Mouse (Mus musculus) forebrain, embryonic 16.5 days (tissue): ENCODE data around the gene Atp1b2. TPM values are rescaled to one million over a fixed set of nuclear protein-coding genes. Genes with fewer than 3 reads are reported as not detected.

Experiments used
- ATAC-seq: fragments of 200-750 bp; cut with Nextera tagmentation; 2 replicates; pipeline ENCODE4 v1.8.0; 2017; ENCODE audit warnings: mild to moderate bottlenecking, moderate library complexity
- H3K27ac ChIP-seq: fragments of 300-500 bp; sonication (generic); 2 replicates; pipeline ENCODE4 v1.5.1; 2014; ENCODE audit warnings: low read length, control low read depth
- H3K27me3 ChIP-seq: fragments of 300-500 bp; sonication (generic); replicated peaks from 2 replicates; pipeline ENCODE4 v1.6.1; 2014; ENCODE audit warnings: low read length; ENCODE audit not compliant: control insufficient read depth, insufficient read depth
- H3K36me3 ChIP-seq: fragments of 300-500 bp; sonication (generic); 2 replicates; pipeline ENCODE4 v1.6.1; 2014; ENCODE audit not compliant: control insufficient read depth, insufficient read depth
- H3K4me1 ChIP-seq: fragments of 300-500 bp; sonication (generic); replicated peaks from 2 replicates; pipeline ENCODE4 v1.6.1; 2014; ENCODE audit warnings: low read length; ENCODE audit not compliant: control insufficient read depth, insufficient read depth
- H3K4me2 ChIP-seq: fragments of 300-500 bp; sonication (generic); 2 replicates; pipeline ENCODE4 v1.6.1; 2014; ENCODE audit warnings: mild to moderate bottlenecking, low read length, control low read depth
- H3K4me3 ChIP-seq: fragments of 300-500 bp; sonication (generic); replicated peaks from 2 replicates; pipeline ENCODE4 v1.5.1; 2014; ENCODE audit warnings: mild to moderate bottlenecking, low read length, control low read depth
- H3K9ac ChIP-seq: fragments of 300-500 bp; sonication (generic); replicated peaks from 2 replicates; pipeline ENCODE4 v1.6.1; 2014; ENCODE audit warnings: low read depth, low read length, control low read depth
- H3K9me3 ChIP-seq: fragments of 300-500 bp; sonication (generic); 2 replicates; pipeline ENCODE4 v1.6.1; 2016; ENCODE audit warnings: low read length; ENCODE audit not compliant: control insufficient read depth
- WGBS: fragments of 180-500 bp; shearing (Covaris S2); extraction: QIAGEN DNeasy Blood & Tissue Kit; methylation state at CpG from one replicate; pipeline ENCODE4 v1.1.7; 2014; 5-methylcytosine and 5-hydroxymethylcytosine counted together
- microRNA counts: library from miRNA; unstranded; fragments of <30 nt; microRNA quantifications from one replicate; lab custom pipeline; 2016
- microRNA-seq: library from miRNA; unstranded; fragments of <30 nt; microRNA quantifications from one replicate; pipeline ENCODE4, GENCODE M21; 2017
- polyA plus RNA-seq: library from polyadenylated mRNA; unstranded; fragments of >200 nt; fragmentation: Nextera tagmentation; extraction: Ambion mirVana; gene quantifications from 2 replicates; pipeline ENCODE4 v1.2.1, GENCODE M21; 2015

Atp1b2 gene
- polyA plus RNA-seq, 1 experiment from 2014 or later = 33.8 TPM

- Histone ChIP-seq H3K27ac (peak overlapping the region; percentile 56), H3K9me3 (no peaks in the 10 kb centered on the region), H3K27me3 (no peaks in the 10 kb centered on the region), H3K9ac (peak overlapping the region; percentile 54), H3K4me2 (peak overlapping the region; percentile 93), H3K4me1 (peaks cover 73% of the 10 kb centered on the region), H3K4me3 (peak overlapping the region; percentile 78), H3K36me3 (0 out of 2 replicates have a peak, but pooled peaks cover 3% of the 10 kb centered on the region)
- WGBS = 11% methylated on average over 14 of the region's 14 CpGs
- ATAC-seq = no peak
Measured at GRCm38 (mm10) chr11:69557381-69557958, 48.3 kb downstream of the Atp1b2 start.

DNA sequence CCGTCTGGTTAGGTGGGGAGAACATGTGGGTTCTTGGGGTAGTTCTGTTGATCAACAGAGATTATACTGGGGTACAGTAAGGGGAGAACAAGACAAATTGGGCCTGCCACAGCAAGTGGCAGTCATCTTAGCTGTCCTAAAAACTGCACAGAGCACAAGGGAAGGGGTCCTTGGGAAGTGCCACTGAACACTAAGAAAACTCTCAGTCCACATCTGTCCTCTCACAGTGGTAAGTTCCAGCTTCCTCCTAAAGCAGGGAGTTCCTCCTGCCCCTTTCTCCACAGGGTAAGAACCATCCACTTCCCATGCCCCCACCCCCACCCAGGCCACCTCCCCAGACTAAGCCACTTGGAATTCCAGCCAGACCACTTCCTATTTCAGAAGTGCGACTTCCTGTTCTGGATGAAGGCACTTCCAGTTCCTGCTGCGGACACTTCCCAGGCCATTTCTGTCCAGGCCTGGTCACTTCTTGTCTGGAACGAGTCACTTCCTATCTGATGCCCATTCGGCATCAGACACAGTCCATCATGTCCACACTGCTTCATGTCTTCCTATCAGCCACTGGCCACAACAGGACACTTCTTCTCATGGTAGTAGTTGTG, 51.1 kb downstream of the Atp1b2 start:
- Histone ChIP-seq H3K4me3 (no peak overlapping the region), H3K27me3 (no peaks in the 10 kb centered on the region), H3K4me1 (peaks cover 62% of the 10 kb centered on the region), H3K36me3 (0 out of 2 replicates have a peak, but pooled peaks cover 3% of the 10 kb centered on the region), H3K27ac (no peak overlapping the region), H3K9me3 (no peaks in the 10 kb centered on the region), H3K4me2 (no peak overlapping the region), H3K9ac (no peak overlapping the region)
- no peak for ATAC-seq
- WGBS = 87% methylated on average over 5 of the region's 5 CpGs

DNA sequence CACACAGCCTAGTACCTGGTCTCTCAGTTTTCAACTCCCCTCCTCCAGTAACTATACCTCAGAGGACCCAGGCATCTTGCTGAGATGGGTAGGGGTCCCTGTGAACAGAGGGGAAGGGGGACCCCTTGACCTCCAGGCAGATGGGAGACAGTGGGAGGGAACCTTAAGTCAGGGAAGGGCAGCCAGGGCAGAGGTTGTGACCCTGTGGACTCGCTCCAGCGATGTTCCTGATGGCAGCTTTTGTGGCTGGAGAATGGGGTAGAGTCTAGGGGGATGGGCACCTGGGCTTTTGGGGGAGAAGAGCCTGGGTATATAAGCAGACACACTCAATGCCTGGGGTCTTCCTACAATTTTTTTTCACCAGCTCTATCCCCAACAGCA, 52.4 kb downstream of the Atp1b2 start:
- Histone ChIP-seq H3K27me3 (no peaks in the 10 kb centered on the region), H3K27ac (peak overlapping the region; percentile 91), H3K9ac (peak overlapping the region; percentile 49), H3K9me3 (no peaks in the 10 kb centered on the region), H3K4me3 (peak overlapping the region; percentile 16), H3K36me3 (0 out of 2 replicates have a peak, but pooled peaks cover 3% of the 10 kb centered on the region), H3K4me1 (peaks cover 63% of the 10 kb centered on the region), H3K4me2 (peak overlapping the region; percentile 37)
- ATAC-seq = peak; percentile 4; the same call in 1 of the 2 replicates
- 14% methylated on average over 2 of the region's 2 CpGs for WGBS

GRCm38 (mm10) chr11:69552622-69553340, 53.0 kb downstream of the Atp1b2 start:
- peak overlapping the region; percentile 16 for H3K4me3 ChIP-seq
- H3K4me1 ChIP-seq = peaks cover 63% of the 10 kb centered on the region
- peak overlapping the region; percentile 91 for H3K27ac ChIP-seq
- H3K9ac ChIP-seq = peak overlapping the region; percentile 49
- no peaks in the 10 kb centered on the region for H3K9me3 ChIP-seq
- peak overlapping the region; percentile 37 for H3K4me2 ChIP-seq
- 7% methylated on average over 14 of the region's 14 CpGs for WGBS
- H3K36me3 ChIP-seq = 0 out of 2 replicates have a peak, but pooled peaks cover 3% of the 10 kb centered on the region
- no peaks in the 10 kb centered on the region for H3K27me3 ChIP-seq
- peak; percentile 87 for ATAC-seq

GRCm38 (mm10) chr11:69551310-69551709, 54.4 kb downstream of the Atp1b2 start:
- 62% methylated on average over 4 of the region's 4 CpGs for WGBS
- no peak for ATAC-seq
- Histone ChIP-seq H3K9ac (no peak overlapping the region), H3K9me3 (no peaks in the 10 kb centered on the region), H3K4me2 (no peak overlapping the region), H3K36me3 (0 out of 2 replicates have a peak, but pooled peaks cover 3% of the 10 kb centered on the region), H3K27me3 (no peaks in the 10 kb centered on the region), H3K4me1 (peaks cover 58% of the 10 kb centered on the region), H3K4me3 (no peak overlapping the region), H3K27ac (no peak overlapping the region)

MicroRNAs encoded within 50 kb of the gene (microRNA counts, 519-probe panel; counts per million panel counts)
- 2,107 counts per million, percentile 36 among the panel's probes with 10 or more counts for microRNA mmu-miR-467f (lab: Ali Mortazavi, UCI)

Small RNA genes lying within 50 kb of the gene (microRNA-seq; reads per million reads assigned to microRNA genes)
- not detected for gene Mir467f

Other genes starting within 250 kb of the Atp1b2 start
- 132 and 146 TPM in 2 replicates for gene Chd3, start 236.5 kb downstream of the Atp1b2 start, polyA plus RNA-seq
- gene Naa38, start 210.5 kb downstream of the Atp1b2 start, polyA plus RNA-seq = 79.2 and 86.1 TPM in 2 replicates
- gene Cyb5d1, start 210.3 kb downstream of the Atp1b2 start, polyA plus RNA-seq = 42.5 and 44.2 TPM in 2 replicates
- 5.9 and 6.2 TPM in 2 replicates for gene Tmem88, start 207.7 kb downstream of the Atp1b2 start, polyA plus RNA-seq
- 48.4 and 52.8 TPM in 2 replicates for gene Kdm6b, start 192.3 kb downstream of the Atp1b2 start, polyA plus RNA-seq
- gene Dnah2, start 56.8 kb downstream of the Atp1b2 start, polyA plus RNA-seq = 3.5 and 3.7 TPM in 2 replicates
- gene Efnb3, start 45.7 kb downstream of the Atp1b2 start, polyA plus RNA-seq = 95.7 and 123 TPM in 2 replicates
- gene Wrap53, start 25.7 kb downstream of the Atp1b2 start, polyA plus RNA-seq = 27.3 and 28.6 TPM in 2 replicates
- 103 and 109 TPM in 2 replicates for gene Trp53, start 25.6 kb downstream of the Atp1b2 start, polyA plus RNA-seq
- gene Shbg, start 12.0 kb upstream of the Atp1b2 start, polyA plus RNA-seq = not detected in 2 replicates
- gene Sat2, start 16.1 kb upstream of the Atp1b2 start, polyA plus RNA-seq = 17.3 and 23.8 TPM in 2 replicates
- 37.1 and 47.7 TPM in 2 replicates for gene Fxr2, start 27.0 kb upstream of the Atp1b2 start, polyA plus RNA-seq
- not detected in 2 replicates for gene Sox15, start 49.4 kb upstream of the Atp1b2 start, polyA plus RNA-seq
- gene Mpdu1, start 56.7 kb upstream of the Atp1b2 start, polyA plus RNA-seq = 82.1 and 90.4 TPM in 2 replicates
- 6.4 and 7.8 TPM in 2 replicates for gene Cd68, start 60.2 kb upstream of the Atp1b2 start, polyA plus RNA-seq
- 563 and 599 TPM in 2 replicates for gene Eif4a1, start 66.5 kb upstream of the Atp1b2 start, polyA plus RNA-seq
- 97.0 and 115 TPM in 2 replicates for gene Senp3, start 76.1 kb upstream of the Atp1b2 start, polyA plus RNA-seq
- gene Tnfsf13, start 79.8 kb upstream of the Atp1b2 start, polyA plus RNA-seq = 0.34 and 0.46 TPM in 2 replicates
- 1.1 and 1.2 TPM in 2 replicates for gene Tnfsf12, start 89.9 kb upstream of the Atp1b2 start, polyA plus RNA-seq
- 0.81 and 1.2 TPM in 2 replicates for gene Tnfsfm13, start 90.2 kb upstream of the Atp1b2 start, polyA plus RNA-seq
- 16.4 and 18.1 TPM in 2 replicates for gene Polr2a, start 152.7 kb upstream of the Atp1b2 start, polyA plus RNA-seq
- 0.16 and 0.18 TPM in 2 replicates for gene Slc35g3, start 156.0 kb upstream of the Atp1b2 start, polyA plus RNA-seq
- gene Zbtb4, start 160.0 kb upstream of the Atp1b2 start, polyA plus RNA-seq = 3.3 and 3.6 TPM in 2 replicates
- 1.2 TPM in 2 replicates for gene Chrnb1, start 190.0 kb upstream of the Atp1b2 start, polyA plus RNA-seq
- 5.2 and 5.9 TPM in 2 replicates for gene Fgf11, start 195.9 kb upstream of the Atp1b2 start, polyA plus RNA-seq
- gene Tmem102, start 199.7 kb upstream of the Atp1b2 start, polyA plus RNA-seq = 0.45 and 0.77 TPM in 2 replicates
- not detected in 2 replicates for gene Gm39566, start 209.4 kb upstream of the Atp1b2 start, polyA plus RNA-seq
- gene Spem2, start 212.5 kb upstream of the Atp1b2 start, polyA plus RNA-seq = not detected in 2 replicates
- gene Spem1, start 216.2 kb upstream of the Atp1b2 start, polyA plus RNA-seq = 0.72 and 0.75 TPM in 2 replicates
- 18.7 and 22.8 TPM in 2 replicates for gene Nlgn2, start 231.8 kb upstream of the Atp1b2 start, polyA plus RNA-seq
- 254 and 272 TPM in 2 replicates for gene Tmem256, start 232.6 kb upstream of the Atp1b2 start, polyA plus RNA-seq
- 55.0 and 57.7 TPM in 2 replicates for gene Plscr3, start 240.4 kb upstream of the Atp1b2 start, polyA plus RNA-seq